Mouse (Mus musculus) thymus, postnatal 0 days (tissue): ENCODE measurements around the gene B4galt4. TPM values are rescaled to one million over a fixed set of nuclear protein-coding genes. Genes with fewer than 3 reads are reported as not detected.

ENCODE experiments used
- polyA plus RNA-seq: library from polyadenylated mRNA; unstranded; fragments of >200 nt; fragmentation: Nextera tagmentation; extraction: Ambion mirVana; gene quantifications from 2 replicates; pipeline ENCODE4 v1.2.1, GENCODE M21; 2015

Gene B4galt4
- polyA plus RNA-seq, 1 experiment from 2014 or later, result 8.3 TPM

Other genes starting within 250 kb of the B4galt4 start
- gene Timmdc1, start 219.6 kb upstream of the B4galt4 start, polyA plus RNA-seq, result 29.4 and 30.1 TPM in 2 replicates
- 25.3 and 28.4 TPM in 2 replicates for gene Poglut1, start 192.0 kb upstream of the B4galt4 start, polyA plus RNA-seq
- 47.5 and 56.5 TPM in 2 replicates for gene Tmem39a, start 183.6 kb upstream of the B4galt4 start, polyA plus RNA-seq
- gene Arhgap31, start 29.0 kb upstream of the B4galt4 start, polyA plus RNA-seq, result 3.9 and 5.7 TPM in 2 replicates
- gene Upk1b, start 58.1 kb downstream of the B4galt4 start, polyA plus RNA-seq, result 1.7 and 6.4 TPM in 2 replicates
- not detected in 2 replicates for gene 4930435E12Rik, start 86.5 kb downstream of the B4galt4 start, polyA plus RNA-seq
- gene Igsf11, start 150.4 kb downstream of the B4galt4 start, polyA plus RNA-seq, result 0.05 TPM in 1 of 2 replicates, not detected in the other